Mouse (Mus musculus) thymus, adult 2 months (tissue): Measurements from ENCODE around the gene Tvp23b.

Source experiments
- CTCF ChIP-seq: fragments of 200-500 bp; IDR thresholded peaks from 2 replicates; pipeline ENCODE4 v1.5.1; 2012; ENCODE audit warnings: mild to moderate bottlenecking, control low read depth, low read length, moderate library complexity, borderline replicate concordance; ENCODE audit not compliant: control insufficient read depth, poor library complexity, insufficient read depth; ENCODE audit errors: extremely low read depth
- POLR2A ChIP-seq: fragments of 200-500 bp; IDR thresholded peaks from 2 replicates; pipeline ENCODE4 v1.6.1; 2012; ENCODE audit warnings: mild to moderate bottlenecking, low read length, control low read depth, moderate library complexity; ENCODE audit not compliant: control insufficient read depth, poor library complexity, insufficient read depth; ENCODE audit errors: extremely low read depth

DNA sequence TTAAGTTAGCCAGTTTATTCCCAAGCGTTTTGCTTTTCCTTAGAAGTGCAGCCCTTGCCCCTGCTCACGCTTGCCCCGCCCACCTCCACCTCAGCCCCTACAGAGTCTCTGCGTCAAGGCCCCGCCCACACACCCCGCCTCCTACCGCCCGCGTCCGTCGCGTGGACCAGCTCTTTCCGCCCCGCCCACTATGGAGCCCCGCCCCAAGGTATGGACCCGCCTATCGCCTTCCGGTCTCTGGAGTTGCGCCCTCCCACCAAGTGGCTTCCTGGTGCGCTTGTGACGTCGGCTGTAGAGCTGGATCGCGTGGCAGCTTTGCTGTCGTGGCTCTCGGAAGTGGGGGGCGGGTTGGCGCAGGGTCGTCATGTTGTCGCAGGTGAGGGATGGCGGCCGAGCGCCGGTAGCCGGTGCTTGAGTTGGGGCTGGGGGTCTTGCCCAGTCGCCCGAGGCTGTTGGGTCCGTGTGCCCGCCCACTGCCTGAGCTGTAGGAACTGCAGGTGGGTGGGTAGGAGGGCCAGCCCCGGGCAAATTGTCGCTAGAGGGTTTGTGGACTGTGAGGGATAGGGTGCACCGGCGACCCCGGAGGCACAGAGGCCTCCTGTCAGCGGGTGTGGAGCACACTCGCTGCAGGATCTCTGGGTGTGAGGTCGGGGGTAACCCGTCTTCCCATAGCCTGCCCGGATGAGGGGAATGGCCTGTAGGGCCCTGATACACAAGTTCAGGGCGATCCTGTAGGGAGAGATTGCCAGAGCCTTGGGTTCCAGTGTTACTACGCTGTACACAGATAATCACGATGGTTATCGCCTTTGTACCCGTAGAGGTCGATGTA is at the start of gene Tvp23b:
- TF ChIP-seq POLR2A (peak; percentile 93), CTCF (no peak; the same call in 1 of the 2 replicates)
